Comparison of ENCODE assay signal across 31 mouse cellular contexts in genomic region chr11:61967034-61967433, GRCm38 (mm10). TPM values are rescaled to one million over a fixed set of nuclear protein-coding genes. Genes with fewer than 3 reads are reported as not detected.
DNase-seq lines count a peak whose midpoint lies in the region; ATAC-seq and TF ChIP-seq lines count a peak whose summit lies in the region.
"Had no signal": no experiment of that assay in that cellular context is flagged by ENCODE, and none has a peak within 500 bp of the region (broad histone marks: within the 10 kb centered on the region; RNA-seq: fewer than 3 reads in every experiment).

No protein-coding gene starts in this region.

- H3K9ac ChIP-seq in liver, embryonic 14.5 days (replicated peaks), result peak overlapping the region; percentile 18; the same call in 1 of the 2 replicates
- no peak overlapping the region for H3K9ac ChIP-seq in neural tube, embryonic 15.5 days (replicated peaks)
- H3K9ac ChIP-seq: embryonic facial prominence, embryonic 13.5 days; heart, embryonic 12.5 days; hindbrain, embryonic 14.5 days; limb, embryonic 15.5 days; lung, embryonic 15.5 days; midbrain, embryonic 13.5 days had no signal

- no peak for TF ChIP-seq CTCF in liver, embryonic 14.5 days (IDR thresholded peaks at IDR 0.05; ENCODE audit: low read depth)

- ATAC-seq in erythroid progenitor cell, adult 5-6 weeks (replicated peaks; ENCODE audit: low FRiP score, poor library complexity, severe bottlenecking), result peak; percentile 47
- peak; percentile 42; the same call in 1 of the 2 replicates for ATAC-seq in liver, embryonic 14.5 days (ENCODE audit: insufficient read depth)
- no peak for ATAC-seq in neural tube, embryonic 15.5 days (ENCODE audit: low FRiP score)
- ATAC-seq: forebrain, embryonic 14.5 days; intestine, postnatal 0 days; midbrain, embryonic 13.5 days; Patski had no signal

- no peak for TF ChIP-seq EP300 in liver, embryonic 14.5 days (IDR thresholded peaks at IDR 0.05; ENCODE audit: low read depth)

- WGBS in liver, embryonic 14.5 days (ENCODE audit: insufficient replicate concordance), result 50% methylated on average over 8 of the region's 8 CpGs
- WGBS in neural tube, embryonic 15.5 days, result 91% methylated on average over 8 of the region's 8 CpGs
- WGBS in midbrain, embryonic 10.5 days, result 90% methylated on average over 8 of the region's 8 CpGs

- peak; percentile 5 for DNase-seq in cerebellum, adult 9-11 months
- no peak for DNase-seq in cerebellum, adult 11 months
- DNase-seq in liver, embryonic 14.5 days (ENCODE audit: low read depth in 3 of 3, low spot score in 3 of 3), result no peak
- no peak for DNase-seq in urinary bladder, postnatal 10 days (ENCODE audit: low spot score)
- no peak for DNase-seq in midbrain, embryonic 10.5 days (ENCODE audit: low spot score)
- DNase-seq: adrenal gland, postnatal 14 days; cerebellum, adult 11-12 months; cerebellum, postnatal 10 days; gastrocnemius, postnatal 25 days; heart, adult 18-20 months; heart, postnatal 4 days; kidney, adult 9 months; kidney, postnatal 14 days; layer of hippocampus, adult 9-11 months; right cerebral cortex, adult 18-20 months; thymus, adult 18-20 months; thymus, postnatal 4 days had no signal

- H3K27me3 ChIP-seq in liver, embryonic 14.5 days (ENCODE audit: control insufficient read depth, insufficient read depth, low read length), result no peaks in the 10 kb centered on the region
- H3K27me3 ChIP-seq in neural tube, embryonic 15.5 days (replicated peaks), result no peaks in the 10 kb centered on the region; the same call in 1 of the 2 replicates
- H3K27me3 ChIP-seq in midbrain, embryonic 10.5 days (ENCODE audit: low read depth, poor library complexity, severe bottlenecking), result no peaks in the 10 kb centered on the region
- H3K27me3 ChIP-seq: CH12.LX; embryonic facial prominence, embryonic 13.5 days; limb, embryonic 15.5 days; lung, embryonic 15.5 days; midbrain, embryonic 13.5 days; Patski had no signal

- H3K36me3 ChIP-seq in liver, embryonic 14.5 days (replicated peaks; ENCODE audit: control insufficient read depth, insufficient read depth, low read depth), result peaks cover 8% of the 10 kb centered on the region
- H3K36me3 ChIP-seq in neural tube, embryonic 15.5 days, result no peaks in the 10 kb centered on the region
- H3K36me3 ChIP-seq in midbrain, embryonic 10.5 days, result no peaks in the 10 kb centered on the region
- H3K36me3 ChIP-seq: embryonic facial prominence, embryonic 13.5 days; heart, embryonic 12.5 days; limb, embryonic 10.5 days; limb, embryonic 15.5 days; lung, embryonic 15.5 days; midbrain, embryonic 13.5 days had no signal

- H3K4me1 ChIP-seq in liver, embryonic 14.5 days (replicated peaks; ENCODE audit: control insufficient read depth in 2 of 2, insufficient read depth in 2 of 2, low read length in 1 of 2), result peaks cover 58 to 65% of the 10 kb centered on the region in 2 experiments
- no peaks in the 10 kb centered on the region for H3K4me1 ChIP-seq in neural tube, embryonic 15.5 days
- H3K4me1 ChIP-seq in midbrain, embryonic 10.5 days, result no peaks in the 10 kb centered on the region
- H3K4me1 ChIP-seq: heart, embryonic 12.5 days; limb, embryonic 15.5 days; lung, embryonic 15.5 days; midbrain, embryonic 13.5 days had no signal

- H3K4me3 ChIP-seq in liver, embryonic 14.5 days (ENCODE audit: insufficient read depth in 1 of 2, low read depth in 2 of 2, low read length in 2 of 2), result 0 out of 4 replicates have a peak overlapping the region, but pooled peaks of 1 of the 2 experiments have one; percentile 8
- no peak overlapping the region for H3K4me3 ChIP-seq in neural tube, embryonic 15.5 days (replicated peaks)
- H3K4me3 ChIP-seq in midbrain, embryonic 10.5 days, result no peak overlapping the region
- H3K4me3 ChIP-seq: embryonic facial prominence, embryonic 13.5 days; heart, embryonic 12.5 days; limb, embryonic 10.5 days; limb, embryonic 15.5 days; lung, embryonic 15.5 days; midbrain, embryonic 13.5 days had no signal

- H3K27ac ChIP-seq in liver, embryonic 14.5 days, result peak overlapping the region; percentile 64
- H3K27ac ChIP-seq in neural tube, embryonic 15.5 days (replicated peaks), result no peak overlapping the region
- H3K27ac ChIP-seq in midbrain, embryonic 10.5 days (replicated peaks), result no peak overlapping the region
- H3K27ac ChIP-seq: embryonic facial prominence, embryonic 13.5 days; hindbrain, embryonic 14.5 days; limb, embryonic 10.5 days; limb, embryonic 15.5 days; lung, embryonic 15.5 days; midbrain, embryonic 13.5 days; stomach, postnatal 0 days had no signal

- H3K4me2 ChIP-seq in liver, embryonic 14.5 days (ENCODE audit: low read depth), result peak overlapping the region; percentile 53
- H3K4me2 ChIP-seq in neural tube, embryonic 15.5 days, result no peak overlapping the region
- H3K4me2 ChIP-seq: embryonic facial prominence, embryonic 13.5 days; heart, embryonic 12.5 days; hindbrain, embryonic 14.5 days; limb, embryonic 15.5 days; lung, embryonic 15.5 days; midbrain, embryonic 13.5 days had no signal

- no peaks in the 10 kb centered on the region for H3K9me3 ChIP-seq in liver, embryonic 14.5 days (ENCODE audit: control insufficient read depth, low read length)
- no peaks in the 10 kb centered on the region for H3K9me3 ChIP-seq in neural tube, embryonic 15.5 days (replicated peaks)
- no peaks in the 10 kb centered on the region for H3K9me3 ChIP-seq in midbrain, embryonic 10.5 days (replicated peaks)
- H3K9me3 ChIP-seq: embryonic facial prominence, embryonic 13.5 days; heart, embryonic 12.5 days; limb, embryonic 10.5 days; limb, embryonic 15.5 days; lung, embryonic 15.5 days; midbrain, embryonic 13.5 days had no signal

RNA-seq across cellular contexts. Expression of gene Specc1, which starts 10.5 kb away (rescaled TPM):
- 223 and 243 TPM in 2 replicates for total RNA-seq in erythroid progenitor cell, adult 5-6 weeks (2015; ENCODE audit: low replicate concordance)
- 391 and 459 TPM in 2 replicates for total RNA-seq in erythroid progenitor cell, adult 5-6 weeks (2017; ENCODE audit: low replicate concordance)
- polyA plus RNA-seq in liver, embryonic 14.5 days (2012; rRNA removed), result 23.5 and 26.2 TPM in 2 replicates
- polyA plus RNA-seq in liver, embryonic 14.5 days (2014; fragmentation: Nextera tagmentation; extraction: Ambion mirVana), result 40.5 and 43.5 TPM in 2 replicates
- polyA plus RNA-seq in neural tube, embryonic 15.5 days (2015; fragmentation: Nextera tagmentation; extraction: Ambion mirVana), result 9.7 and 11.2 TPM in 2 replicates
- 10.1 and 13.3 TPM in 2 replicates for polyA plus RNA-seq in midbrain, embryonic 10.5 days (2016; fragmentation: Nextera tagmentation; extraction: Ambion mirVana)

RNA-seq across cellular contexts. Expression of gene Akap10, which starts 37.0 kb away (rescaled TPM):
- total RNA-seq in erythroid progenitor cell, adult 5-6 weeks (2015; ENCODE audit: low replicate concordance), result 16.3 and 20.5 TPM in 2 replicates
- total RNA-seq in erythroid progenitor cell, adult 5-6 weeks (2017; ENCODE audit: low replicate concordance), result 19.8 and 28.8 TPM in 2 replicates
- 5.4 and 6.5 TPM in 2 replicates for polyA plus RNA-seq in liver, embryonic 14.5 days (2012; rRNA removed)
- 5.7 and 6.3 TPM in 2 replicates for polyA plus RNA-seq in liver, embryonic 14.5 days (2014; fragmentation: Nextera tagmentation; extraction: Ambion mirVana)
- 12.0 and 13.1 TPM in 2 replicates for polyA plus RNA-seq in neural tube, embryonic 15.5 days (2015; fragmentation: Nextera tagmentation; extraction: Ambion mirVana)
- polyA plus RNA-seq in midbrain, embryonic 10.5 days (2016; fragmentation: Nextera tagmentation; extraction: Ambion mirVana), result 13.7 and 14.7 TPM in 2 replicates
